9 mouse cellular contexts compared by ENCODE assay signal in genomic region chr4:124817803-124818202, GRCm38 (mm10). TPM values are rescaled to one million over a fixed set of nuclear protein-coding genes. Genes with fewer than 3 reads are reported as not detected.
DNase-seq lines count a peak whose midpoint lies in the region; ATAC-seq lines count a peak whose summit lies in the region.
"Had no signal": no experiment of that assay in that cellular context is flagged by ENCODE, and none has a peak within 500 bp of the region (broad histone marks: within the 10 kb centered on the region; RNA-seq: fewer than 3 reads in every experiment).

No protein-coding gene starts in this region.

- H3K4me2 ChIP-seq in forebrain, embryonic 14.5 days (ENCODE audit: low read length) = no peak overlapping the region
- H3K4me2 ChIP-seq in forebrain, embryonic 11.5 days (ENCODE audit: low read depth, low read length, severe bottlenecking) = no peak overlapping the region
- no peak overlapping the region for H3K4me2 ChIP-seq in kidney, embryonic 15.5 days
- H3K4me2 ChIP-seq: limb, embryonic 12.5 days had no signal

- peaks cover 33% of the 10 kb centered on the region for H3K36me3 ChIP-seq in forebrain, embryonic 14.5 days (ENCODE audit: control insufficient read depth, insufficient read depth, low read length)
- H3K36me3 ChIP-seq in forebrain, embryonic 11.5 days (ENCODE audit: control insufficient read depth, insufficient read depth, low read length) = no peaks in the 10 kb centered on the region
- H3K36me3 ChIP-seq in kidney, embryonic 15.5 days = peaks cover 42% of the 10 kb centered on the region
- peaks cover 92% of the 10 kb centered on the region for H3K36me3 ChIP-seq in megakaryocyte, embryonic 14.5 days (replicated peaks; ENCODE audit: low read length)

- no peak for ATAC-seq in forebrain, embryonic 14.5 days
- no peak for ATAC-seq in forebrain, embryonic 11.5 days (replicated peaks; ENCODE audit: low FRiP score)
- ATAC-seq in kidney, embryonic 15.5 days (replicated peaks; ENCODE audit: low FRiP score) = peak; percentile 87
- no peak for ATAC-seq in inflammation-experienced regulatory T-cells, adult 6 months

- no peaks in the 10 kb centered on the region for H3K27me3 ChIP-seq in forebrain, embryonic 14.5 days (replicated peaks; ENCODE audit: control insufficient read depth, insufficient read depth, low read length)
- no peaks in the 10 kb centered on the region for H3K27me3 ChIP-seq in forebrain, embryonic 11.5 days (ENCODE audit: control insufficient read depth, insufficient read depth, low read length)
- no peaks in the 10 kb centered on the region for H3K27me3 ChIP-seq in kidney, embryonic 15.5 days
- H3K27me3 ChIP-seq in megakaryocyte, embryonic 14.5 days (replicated peaks) = no peaks in the 10 kb centered on the region
- H3K27me3 ChIP-seq: limb, embryonic 12.5 days had no signal

- no peaks in the 10 kb centered on the region for H3K9me3 ChIP-seq in forebrain, embryonic 14.5 days (replicated peaks; ENCODE audit: control insufficient read depth, low read length)
- H3K9me3 ChIP-seq in forebrain, embryonic 11.5 days (ENCODE audit: control insufficient read depth, low read length) = no peaks in the 10 kb centered on the region
- H3K9me3 ChIP-seq in kidney, embryonic 15.5 days (replicated peaks) = no peaks in the 10 kb centered on the region
- no peaks in the 10 kb centered on the region for H3K9me3 ChIP-seq in megakaryocyte, embryonic 14.5 days
- H3K9me3 ChIP-seq: limb, embryonic 12.5 days had no signal

- no peaks in the 10 kb centered on the region for H3K4me1 ChIP-seq in forebrain, embryonic 14.5 days (ENCODE audit: control insufficient read depth, insufficient read depth, low read length)
- H3K4me1 ChIP-seq in forebrain, embryonic 11.5 days (replicated peaks; ENCODE audit: control insufficient read depth, insufficient read depth, low read length) = peaks cover 3% of the 10 kb centered on the region; the same call in 1 of the 2 replicates
- H3K4me1 ChIP-seq in kidney, embryonic 15.5 days = peaks cover 13% of the 10 kb centered on the region
- H3K4me1 ChIP-seq in megakaryocyte, embryonic 14.5 days = peaks cover 50% of the 10 kb centered on the region

- no peak overlapping the region for H3K27ac ChIP-seq in forebrain, embryonic 14.5 days (ENCODE audit: low read depth, low read length)
- H3K27ac ChIP-seq in forebrain, embryonic 11.5 days (ENCODE audit: low read depth, low read length) = no peak overlapping the region
- H3K27ac ChIP-seq in kidney, embryonic 15.5 days = peak overlapping the region; percentile 46; the same call in 1 of the 2 replicates
- H3K27ac ChIP-seq: limb, embryonic 12.5 days had no signal

- WGBS in forebrain, embryonic 14.5 days = 18% methylated on average over 5 of the region's 6 CpGs
- 25% methylated on average over 6 of the region's 6 CpGs for WGBS in forebrain, embryonic 11.5 days
- WGBS in kidney, embryonic 15.5 days = 15% methylated on average over 6 of the region's 6 CpGs

- no peak overlapping the region for H3K9ac ChIP-seq in forebrain, embryonic 14.5 days (ENCODE audit: low read length)
- H3K9ac ChIP-seq in forebrain, embryonic 11.5 days (ENCODE audit: low read length) = no peak overlapping the region
- H3K9ac ChIP-seq in kidney, embryonic 15.5 days = no peak overlapping the region
- H3K9ac ChIP-seq: limb, embryonic 12.5 days had no signal

- no peak overlapping the region for H3K4me3 ChIP-seq in forebrain, embryonic 14.5 days (ENCODE audit: low read depth, low read length)
- H3K4me3 ChIP-seq in forebrain, embryonic 11.5 days (ENCODE audit: low read depth, low read length) = no peak overlapping the region
- H3K4me3 ChIP-seq in kidney, embryonic 15.5 days (replicated peaks) = no peak overlapping the region
- H3K4me3 ChIP-seq in megakaryocyte, embryonic 14.5 days (replicated peaks) = peak overlapping the region; percentile 70
- H3K4me3 ChIP-seq: limb, embryonic 12.5 days had no signal

- peak; percentile 12 for DNase-seq in forebrain, embryonic 14.5 days (ENCODE audit: low spot score)
- no peak for DNase-seq in forebrain, embryonic 11.5 days (ENCODE audit: low spot score)
- peak; percentile 59 for DNase-seq in adrenal gland, adult 8-10 months
- DNase-seq in heart, adult 8-10 months (ENCODE audit: low spot score) = peak; percentile 48
- no peak for DNase-seq in cerebellum, adult 9-10 months

RNA-seq across cellular contexts. Expression of gene Mtf1, which starts 15.9 kb away (rescaled TPM):
- 12.7 and 13.6 TPM in 2 replicates for polyA plus RNA-seq in forebrain, embryonic 14.5 days (2014; fragmentation: Nextera tagmentation; extraction: Ambion mirVana)
- polyA plus RNA-seq in forebrain, embryonic 11.5 days (2014; fragmentation: Nextera tagmentation; extraction: Ambion mirVana) = 14.7 and 15.4 TPM in 2 replicates
- total RNA-seq in adrenal gland, adult 8-10 months (2022) = 10 to 100 TPM; 24.8 to 33.8 (median 28.5) TPM
- total RNA-seq in heart, adult 8-10 months (2022) = 10 to 100 TPM; 12.5 to 18.4 (median 14.5) TPM
- 14.2 and 15.5 TPM in 2 replicates for polyA plus RNA-seq in kidney, embryonic 15.5 days (2015; fragmentation: Nextera tagmentation; extraction: Ambion mirVana)
- polyA plus RNA-seq in megakaryocyte, embryonic 14.5 days (2012; ENCODE audit: insufficient read depth, low replicate concordance) = 15.2 and 34.3 TPM in 2 replicates
- 10 to 100 TPM; 12.6 to 20.4 (median 16.9) TPM for polyA plus RNA-seq in inflammation-experienced regulatory T-cells, adult 6 months (2017; shearing (Covaris generic))

RNA-seq across cellular contexts. Expression of gene Yrdc, which starts 32.7 kb away (rescaled TPM):
- 57.1 and 62.4 TPM in 2 replicates for polyA plus RNA-seq in forebrain, embryonic 14.5 days (2014; fragmentation: Nextera tagmentation; extraction: Ambion mirVana)
- polyA plus RNA-seq in forebrain, embryonic 11.5 days (2014; fragmentation: Nextera tagmentation; extraction: Ambion mirVana) = 45.0 and 50.9 TPM in 2 replicates
- 10 to 100 TPM; 40.9 to 53.4 (median 43.2) TPM for total RNA-seq in adrenal gland, adult 8-10 months (2022)
- 10 to 100 TPM; 20.8 to 22.5 (median 22.0) TPM for total RNA-seq in heart, adult 8-10 months (2022)
- 35.0 and 42.5 TPM in 2 replicates for polyA plus RNA-seq in kidney, embryonic 15.5 days (2015; fragmentation: Nextera tagmentation; extraction: Ambion mirVana)
- 13.4 and 15.0 TPM in 2 replicates for polyA plus RNA-seq in megakaryocyte, embryonic 14.5 days (2012; ENCODE audit: insufficient read depth, low replicate concordance)
- 1 to 10 TPM; 2.8 to 5.3 (median 5.0) TPM for polyA plus RNA-seq in inflammation-experienced regulatory T-cells, adult 6 months (2017; shearing (Covaris generic))

RNA-seq across cellular contexts. Expression of gene 1110065P20Rik, which starts 33.2 kb away (rescaled TPM):
- polyA plus RNA-seq in forebrain, embryonic 14.5 days (2014; fragmentation: Nextera tagmentation; extraction: Ambion mirVana) = 78.0 and 90.7 TPM in 2 replicates
- 49.5 and 51.7 TPM in 2 replicates for polyA plus RNA-seq in forebrain, embryonic 11.5 days (2014; fragmentation: Nextera tagmentation; extraction: Ambion mirVana)
- 10 to 100 TPM; 45.1 to 51.4 (median 49.2) TPM for total RNA-seq in adrenal gland, adult 8-10 months (2022)
- total RNA-seq in heart, adult 8-10 months (2022) = 10 to 100 TPM; 18.2 to 23.5 (median 21.0) TPM
- 46.9 and 50.3 TPM in 2 replicates for polyA plus RNA-seq in kidney, embryonic 15.5 days (2015; fragmentation: Nextera tagmentation; extraction: Ambion mirVana)
- 19.3 and 30.5 TPM in 2 replicates for polyA plus RNA-seq in megakaryocyte, embryonic 14.5 days (2012; ENCODE audit: insufficient read depth, low replicate concordance)
- 1 to 10 TPM; 4.3 to 4.7 (median 4.4) TPM for polyA plus RNA-seq in inflammation-experienced regulatory T-cells, adult 6 months (2017; shearing (Covaris generic))

RNA-seq across cellular contexts. Expression of gene Maneal, which starts 44.2 kb away (rescaled TPM):
- 12.9 and 13.4 TPM in 2 replicates for polyA plus RNA-seq in forebrain, embryonic 14.5 days (2014; fragmentation: Nextera tagmentation; extraction: Ambion mirVana)
- 7.3 and 10.3 TPM in 2 replicates for polyA plus RNA-seq in forebrain, embryonic 11.5 days (2014; fragmentation: Nextera tagmentation; extraction: Ambion mirVana)
- 1 to 10 TPM; 6.4 to 7.2 (median 6.8) TPM for total RNA-seq in adrenal gland, adult 8-10 months (2022)
- total RNA-seq in heart, adult 8-10 months (2022) = 1 to 10 TPM in 1 of 4 experiments, under 1 TPM in 3; 0.54 to 1.0 (median 0.69) TPM
- polyA plus RNA-seq in kidney, embryonic 15.5 days (2015; fragmentation: Nextera tagmentation; extraction: Ambion mirVana) = 0.49 and 0.71 TPM in 2 replicates
- polyA plus RNA-seq in megakaryocyte, embryonic 14.5 days (2012; ENCODE audit: insufficient read depth, low replicate concordance) = not detected in 2 replicates
- under 1 TPM; 0.30 to 0.88 (median 0.60) TPM for polyA plus RNA-seq in inflammation-experienced regulatory T-cells, adult 6 months (2017; shearing (Covaris generic))

Comparison
In these comparisons a context has a peak if more than half of its experiments do, and no peak if none do; other contexts are left out.
1. DNase-seq: peak in forebrain, embryonic 14.5 days (single experiment), adrenal gland, adult 8-10 months (single experiment) and heart, adult 8-10 months (single experiment); none in forebrain, embryonic 11.5 days (single experiment) and cerebellum, adult 9-10 months (single experiment).